Mouse (Mus musculus) megakaryocyte, embryonic 14.5 days (primary cell): ENCODE measurements around the gene Adam11.

ENCODE experiments used
- FLI1 ChIP-seq: IDR thresholded peaks from 2 replicates; pipeline ENCODE4 v1.6.1; 2012; ENCODE audit warnings: low read length, inconsistent platforms, mixed read lengths
- GATA1 ChIP-seq: IDR thresholded peaks from 3 replicates; pipeline ENCODE4 v1.6.1; 2012; ENCODE audit warnings: mixed read lengths, low read length, inconsistent platforms, borderline replicate concordance

DNA sequence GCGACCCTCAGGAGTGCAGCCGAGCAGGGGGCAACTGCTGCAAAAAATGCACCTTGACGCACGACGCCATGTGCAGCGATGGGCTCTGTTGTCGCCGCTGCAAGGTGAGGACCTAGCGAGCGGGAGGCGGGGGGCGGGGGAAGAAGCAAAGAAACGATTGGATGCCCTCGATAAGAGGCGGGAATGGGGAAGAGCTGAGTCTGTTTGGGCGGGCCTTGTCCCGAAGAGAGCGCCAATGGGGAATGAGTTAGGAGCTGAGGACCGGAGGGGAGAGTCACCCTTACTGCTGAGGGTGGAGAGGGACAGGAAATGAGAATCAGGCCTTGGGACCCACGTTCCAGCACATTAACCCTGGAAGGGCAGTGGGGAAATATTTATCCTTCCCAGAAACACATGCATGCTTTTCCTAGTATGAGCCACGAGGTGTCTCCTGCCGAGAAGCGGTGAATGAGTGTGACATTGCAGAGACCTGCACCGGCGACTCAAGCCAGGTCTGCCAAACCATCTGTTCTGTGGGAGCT lies 13.4 kb downstream of the Adam11 start:
- no peak for TF ChIP-seq FLI1
- TF ChIP-seq GATA1, result no peak
